Mouse (Mus musculus): ENCODE data around the gene Ambp.

The Ambp gene

DNA sequence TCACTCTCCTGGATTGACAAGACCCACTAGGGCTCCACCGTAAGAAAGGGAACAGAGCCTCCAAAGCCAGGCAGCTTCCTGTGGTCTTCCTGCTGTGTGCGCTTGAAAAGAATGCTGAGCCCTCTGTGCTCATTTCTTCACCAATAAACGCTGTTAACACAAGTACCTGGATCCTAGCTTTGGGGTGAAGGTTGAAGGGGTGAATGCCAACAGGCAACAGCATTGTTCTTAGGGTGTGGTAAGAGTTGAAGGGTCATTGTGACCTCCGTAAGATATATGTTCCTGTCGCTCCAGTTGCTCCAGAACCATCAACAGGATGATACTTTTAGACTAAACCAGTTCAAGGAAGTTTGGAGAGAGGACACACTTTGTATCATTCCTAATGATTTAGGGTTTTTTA is at the start of gene Ambp:
Gene Ambp, minus strand, starts transcription at position 101 of the 400 bp plus-strand sequence.
- CTCF ChIA-PET = no interaction called here

DNA sequence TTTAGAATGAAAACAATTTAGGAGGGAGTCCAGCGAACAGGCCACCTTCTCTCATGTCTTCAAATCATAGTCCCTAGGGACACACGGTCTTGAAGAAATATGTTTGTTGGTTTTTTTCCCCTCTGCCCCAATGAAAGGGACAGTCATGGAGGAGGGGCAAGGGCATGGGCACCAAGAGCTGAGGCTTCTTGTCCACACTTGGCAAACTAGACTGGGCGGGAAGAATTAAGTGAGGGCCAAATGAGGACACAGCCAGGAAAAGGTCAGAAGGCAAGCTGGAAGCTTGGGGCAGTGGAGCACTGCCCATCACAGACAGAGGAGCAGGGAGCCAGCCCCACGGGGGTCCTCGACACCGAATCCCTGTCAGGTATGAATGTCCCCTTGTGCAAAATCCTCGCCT is 49.3 kb upstream of the Ambp start:
- CTCF ChIA-PET = no interaction called here

DNA sequence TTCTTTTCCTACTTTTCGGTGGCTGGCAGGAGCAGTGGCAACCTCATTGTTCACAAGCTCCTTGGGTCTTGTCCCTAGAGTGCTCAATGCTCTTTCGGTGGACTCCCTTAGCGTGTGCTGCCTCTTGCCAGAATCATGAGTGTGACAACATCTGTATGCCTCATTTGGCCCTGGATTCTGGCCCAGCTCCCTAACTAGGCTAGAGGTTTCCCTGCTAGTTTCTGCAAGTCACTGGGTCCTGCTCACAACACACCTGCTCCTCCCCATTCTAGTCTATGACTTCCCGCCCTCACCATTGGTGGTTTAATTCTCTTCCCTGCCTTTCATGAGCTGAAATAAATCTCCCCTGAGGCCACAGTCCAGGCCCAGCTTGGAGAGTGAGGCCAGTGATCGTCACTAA is 44.8 kb upstream of the Ambp start:
- CTCF ChIA-PET = no interaction called here

- CTCF ChIA-PET = no interaction called here
Measured at GRCm38 (mm10) chr4:63194366-63194765, 39.8 kb upstream of the Ambp start.

- CTCF ChIA-PET = no interaction called here
Measured at GRCm38 (mm10) chr4:63191641-63192040, 37.0 kb upstream of the Ambp start.

GRCm38 (mm10) chr4:63186281-63186870 is 31.8 kb upstream of the Ambp start:
- CTCF ChIA-PET = no interaction called here

- CTCF ChIA-PET = interaction anchor here (0.8 to 1.3 kb wide), 3 partner anchors 20 to 124 kb away, joined by 3 read pairs; no protein-coding TSS in a partner anchor
Measured at GRCm38 (mm10) chr4:63181556-63181955, 27.0 kb upstream of the Ambp start.

DNA sequence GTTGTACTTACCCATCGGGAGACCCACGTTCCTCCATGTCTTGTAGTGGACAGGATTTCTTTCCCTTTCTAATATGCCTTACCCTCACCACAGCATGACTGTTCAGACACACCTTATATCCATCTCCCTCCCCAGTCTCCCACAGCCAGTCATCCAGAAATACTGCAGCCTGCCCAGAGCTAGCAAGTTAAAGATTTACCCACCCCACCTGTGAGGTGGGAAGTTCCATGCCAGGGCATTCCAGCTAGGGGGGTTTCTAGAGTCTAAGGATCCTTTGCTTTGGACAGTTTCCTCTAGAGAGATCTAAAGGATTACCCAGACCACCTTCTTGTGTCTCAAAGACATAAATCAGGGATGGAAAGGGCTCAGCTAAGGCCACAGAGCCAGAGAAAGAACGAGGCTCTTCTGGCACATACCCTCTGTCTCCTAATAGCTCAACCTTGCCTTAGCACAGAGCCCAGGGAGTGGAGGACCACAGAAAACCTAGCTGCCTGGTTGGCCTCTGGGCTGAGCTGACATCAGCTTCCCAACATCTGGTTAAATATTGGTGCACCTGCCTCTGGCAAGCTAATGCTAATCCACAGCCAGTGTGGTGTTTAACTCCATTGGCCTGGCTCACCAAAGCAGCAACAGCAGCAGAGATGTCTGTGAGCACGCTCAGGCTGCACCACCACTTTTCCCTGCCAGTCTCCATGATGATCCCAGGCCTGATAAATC is 17.5 kb upstream of the Ambp start, which contains the start of gene Kif12:
Gene Kif12, minus strand, starts transcription at position 163 of the 717 bp plus-strand sequence.
- CTCF ChIA-PET = no interaction called here

DNA sequence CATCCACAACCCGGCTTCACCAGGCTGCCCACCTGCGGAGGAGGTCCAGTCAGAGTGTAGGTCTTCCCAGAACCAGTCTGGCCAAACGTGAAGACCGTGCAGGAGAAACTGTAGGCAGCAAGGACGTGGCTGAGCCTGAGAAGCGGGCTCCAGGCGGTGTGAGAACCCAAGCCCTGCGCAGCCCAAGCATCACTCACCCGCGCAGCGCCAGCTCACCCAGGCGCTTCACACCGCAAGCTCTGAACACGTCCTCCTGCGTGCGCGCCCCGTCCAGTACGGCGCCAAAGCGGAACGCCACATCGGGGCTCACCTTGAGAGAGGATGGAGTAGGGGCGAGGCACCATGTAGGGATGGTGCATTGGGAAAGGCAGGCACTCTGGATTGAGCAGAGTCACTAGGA is 16.5 kb upstream of the Ambp start:
- CTCF ChIA-PET = no interaction called here

- CTCF ChIA-PET = no interaction called here
Measured at GRCm38 (mm10) chr4:63170061-63170460, 15.5 kb upstream of the Ambp start.

GRCm38 (mm10) chr4:63166323-63166722 is 11.7 kb upstream of the Ambp start:
- CTCF ChIA-PET = no interaction called here

GRCm38 (mm10) chr4:63165636-63166035 is 11.0 kb upstream of the Ambp start:
- CTCF ChIA-PET = no interaction called here

GRCm38 (mm10) chr4:63158961-63159592 is 4.5 kb upstream of the Ambp start:
- CTCF ChIA-PET = no interaction called here

DNA sequence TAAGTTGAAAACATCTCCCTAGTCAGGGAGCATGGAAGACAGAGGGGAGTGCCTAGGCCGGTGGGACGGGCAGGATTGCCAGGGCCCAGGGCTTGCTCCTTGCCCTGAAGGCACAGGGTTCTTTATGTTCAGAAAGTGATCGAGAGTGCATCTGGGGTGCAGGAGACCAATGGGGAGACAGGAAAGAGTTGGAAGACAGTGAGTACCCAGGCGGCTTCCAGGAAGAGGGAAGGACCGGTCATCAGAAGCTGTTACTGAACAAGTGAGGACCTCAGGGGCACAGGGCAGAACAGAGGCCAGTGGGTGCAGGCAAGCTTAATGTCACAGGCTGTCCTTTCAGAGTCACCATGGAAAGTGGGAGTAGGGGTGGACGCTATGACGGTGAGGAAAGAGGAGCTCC is 3.6 kb upstream of the Ambp start:
- CTCF ChIA-PET = no interaction called here

DNA sequence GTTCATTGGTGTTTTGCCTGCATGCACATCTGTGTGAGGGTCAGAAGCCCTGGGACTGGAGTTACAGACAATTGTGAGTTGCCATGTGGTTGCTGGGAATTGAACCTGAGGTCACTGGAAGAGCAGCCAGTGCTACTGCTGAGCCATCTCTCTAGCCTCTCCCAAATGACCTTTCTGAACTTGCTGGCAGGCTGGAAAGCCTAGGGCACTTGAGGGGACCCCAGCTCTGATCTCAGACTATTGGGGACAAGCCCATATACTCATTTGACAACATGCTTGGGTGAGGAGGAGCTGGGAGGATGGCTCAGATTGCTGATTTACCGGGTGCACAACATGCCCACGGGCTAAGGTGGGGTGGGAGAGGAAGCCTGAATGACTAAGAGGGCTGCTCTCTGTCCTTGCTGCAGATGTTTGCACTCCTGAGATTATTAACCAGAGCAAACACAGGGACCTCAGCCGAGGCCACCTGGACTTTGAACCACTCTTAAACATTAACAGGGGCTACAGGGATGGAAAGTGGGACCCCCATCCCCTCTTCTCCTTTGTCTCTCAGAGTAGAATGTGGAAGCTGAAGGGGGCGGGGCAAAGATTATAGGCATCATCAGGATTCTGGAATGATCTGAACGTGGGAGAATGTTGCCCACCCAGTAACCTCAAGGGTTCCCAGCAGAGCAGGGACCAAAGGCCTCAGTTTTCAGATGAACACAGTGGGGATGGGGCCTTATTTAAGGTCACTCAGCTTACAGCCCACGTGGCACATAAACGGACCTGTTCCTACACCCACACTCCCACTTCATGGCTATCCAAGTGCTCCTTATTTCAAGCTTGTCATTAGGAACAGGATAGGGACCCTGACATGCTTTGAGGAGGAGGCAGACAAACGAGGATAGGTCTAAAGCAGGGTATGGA is 2.4 kb upstream of the Ambp start:
- CTCF ChIA-PET = no interaction called here

DNA sequence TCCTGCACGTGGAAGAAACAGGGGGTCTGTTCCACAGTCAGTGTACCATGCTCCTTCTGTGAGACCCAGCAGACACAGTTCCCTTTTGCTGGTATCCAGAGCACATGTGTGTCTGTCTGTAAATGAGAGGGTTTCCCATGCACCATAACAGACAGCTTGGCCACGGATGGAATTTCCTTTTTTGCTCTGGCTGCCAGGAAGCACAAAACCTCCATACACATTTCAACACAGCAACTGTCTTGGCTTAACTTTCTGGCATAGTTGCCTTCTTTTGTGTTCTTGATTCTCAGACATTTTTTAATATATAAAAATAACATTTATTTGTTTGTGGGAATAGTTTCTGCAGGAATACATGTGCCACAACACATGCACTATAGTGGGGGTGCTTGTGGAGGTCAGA is 997 bp upstream of the Ambp start:
- CTCF ChIA-PET = no interaction called here

- CTCF ChIA-PET = no interaction called here
Measured at GRCm38 (mm10) chr4:63154028-63154427, 571 bp downstream of the Ambp start.

GRCm38 (mm10) chr4:63151127-63151526 is 3.5 kb downstream of the Ambp start:
- CTCF ChIA-PET = no interaction called here

GRCm38 (mm10) chr4:63147268-63147667 is 7.3 kb downstream of the Ambp start:
- CTCF ChIA-PET = no interaction called here

- CTCF ChIA-PET = no interaction called here
Measured at GRCm38 (mm10) chr4:63129891-63130624, 24.5 kb downstream of the Ambp start.

GRCm38 (mm10) chr4:63124861-63125466 is 29.6 kb downstream of the Ambp start:
- CTCF ChIA-PET = interaction anchor here (0.6 kb wide), 1 partner anchor 22 kb away, joined by 3 read pairs; no protein-coding TSS in a partner anchor

All from spleen, embryonic (tissue).